ENCODE assay signal across 8 mouse cellular contexts in genomic region chr2:79638924-79639323, GRCm38 (mm10). TPM values are rescaled to one million over a fixed set of nuclear protein-coding genes. Genes with fewer than 3 reads are reported as not detected.
DNase-seq lines count a peak whose midpoint lies in the region; ATAC-seq lines count a peak whose summit lies in the region.
"Had no signal": no experiment of that assay in that cellular context is flagged by ENCODE, and none has a peak within 500 bp of the region (broad histone marks: within the 10 kb centered on the region; RNA-seq: fewer than 3 reads in every experiment).

No protein-coding gene starts in this region.

- WGBS in hindbrain, embryonic 14.5 days: 57% methylated on average over 4 of the region's 4 CpGs
- WGBS in hindbrain, embryonic 11.5 days: 66% methylated on average over 4 of the region's 4 CpGs
- WGBS in neural tube, embryonic 12.5 days: 40% methylated on average over 4 of the region's 4 CpGs
- 50% methylated on average over 4 of the region's 4 CpGs for WGBS in kidney, embryonic 16.5 days

- DNase-seq in hindbrain, embryonic 14.5 days (ENCODE audit: low spot score): no peak
- DNase-seq in hindbrain, embryonic 11.5 days (ENCODE audit: low spot score): no peak
- DNase-seq in neural tube, embryonic 10.5 days (ENCODE audit: extremely low spot score, low spot score): no peak

- H3K4me3 ChIP-seq in hindbrain, embryonic 14.5 days (replicated peaks; ENCODE audit: low read length): no peak overlapping the region
- H3K4me3 ChIP-seq in hindbrain, embryonic 11.5 days (ENCODE audit: low read depth, low read length): no peak overlapping the region
- no peak overlapping the region for H3K4me3 ChIP-seq in neural tube, embryonic 12.5 days
- H3K4me3 ChIP-seq in kidney, embryonic 16.5 days (ENCODE audit: low read length): peak overlapping the region; percentile 32
- H3K4me3 ChIP-seq: erythroblast, embryonic 14.5 days had no signal

- H3K9ac ChIP-seq in hindbrain, embryonic 14.5 days: no peak overlapping the region
- H3K9ac ChIP-seq in hindbrain, embryonic 11.5 days (ENCODE audit: low read depth, low read length): no peak overlapping the region
- no peak overlapping the region for H3K9ac ChIP-seq in neural tube, embryonic 12.5 days
- H3K9ac ChIP-seq in kidney, embryonic 16.5 days (replicated peaks; ENCODE audit: low read length): peak overlapping the region; percentile 53; the same call in 1 of the 2 replicates

- peaks cover 26% of the 10 kb centered on the region for H3K36me3 ChIP-seq in hindbrain, embryonic 14.5 days (replicated peaks; ENCODE audit: control insufficient read depth, insufficient read depth)
- no peaks in the 10 kb centered on the region for H3K36me3 ChIP-seq in hindbrain, embryonic 11.5 days (ENCODE audit: control insufficient read depth, insufficient read depth, low read length)
- H3K36me3 ChIP-seq in neural tube, embryonic 12.5 days: peaks cover 10% of the 10 kb centered on the region; the same call in 1 of the 2 replicates
- H3K36me3 ChIP-seq in kidney, embryonic 16.5 days (ENCODE audit: insufficient read depth, low read length): peaks cover 14% of the 10 kb centered on the region

- no peaks in the 10 kb centered on the region for H3K27me3 ChIP-seq in hindbrain, embryonic 14.5 days (ENCODE audit: control insufficient read depth, insufficient read depth, low read length)
- no peaks in the 10 kb centered on the region for H3K27me3 ChIP-seq in hindbrain, embryonic 11.5 days (ENCODE audit: control insufficient read depth, insufficient read depth, low read length)
- H3K27me3 ChIP-seq in neural tube, embryonic 12.5 days (replicated peaks): no peaks in the 10 kb centered on the region
- no peaks in the 10 kb centered on the region for H3K27me3 ChIP-seq in kidney, embryonic 16.5 days (ENCODE audit: insufficient read depth, low read length)

- no peak overlapping the region for H3K27ac ChIP-seq in hindbrain, embryonic 14.5 days
- no peak overlapping the region for H3K27ac ChIP-seq in hindbrain, embryonic 11.5 days (ENCODE audit: low read depth, low read length)
- H3K27ac ChIP-seq in neural tube, embryonic 12.5 days: no peak overlapping the region
- 0 out of 2 replicates have a peak overlapping the region, but pooled peaks have one; percentile 9 for H3K27ac ChIP-seq in kidney, embryonic 16.5 days (ENCODE audit: low read length)

- ATAC-seq in hindbrain, embryonic 14.5 days (ENCODE audit: low FRiP score): no peak
- ATAC-seq in hindbrain, embryonic 11.5 days (ENCODE audit: low FRiP score): no peak
- no peak for ATAC-seq in neural tube, embryonic 12.5 days (ENCODE audit: low FRiP score, low read depth)
- no peak for ATAC-seq in kidney, embryonic 16.5 days (ENCODE audit: low FRiP score, low TSS enrichment)
- no peak for ATAC-seq in activated CD4-positive, CD25-positive, alpha-beta regulatory T cell, adult 4 months
- no peak for ATAC-seq in granulocyte monocyte progenitor cell, adult 5-6 weeks (replicated peaks; ENCODE audit: poor library complexity, severe bottlenecking)

- peaks cover 12% of the 10 kb centered on the region for H3K4me1 ChIP-seq in hindbrain, embryonic 14.5 days (replicated peaks; ENCODE audit: control insufficient read depth, insufficient read depth, low read length)
- H3K4me1 ChIP-seq in hindbrain, embryonic 11.5 days (replicated peaks; ENCODE audit: control insufficient read depth, insufficient read depth, low read length): no peaks in the 10 kb centered on the region
- 0 out of 2 replicates have a peak, but pooled peaks cover 6% of the 10 kb centered on the region for H3K4me1 ChIP-seq in neural tube, embryonic 12.5 days
- peaks cover 13% of the 10 kb centered on the region for H3K4me1 ChIP-seq in kidney, embryonic 16.5 days (ENCODE audit: insufficient read depth, low read length)

- no peaks in the 10 kb centered on the region for H3K9me3 ChIP-seq in hindbrain, embryonic 14.5 days (ENCODE audit: control insufficient read depth, low read length)
- H3K9me3 ChIP-seq in hindbrain, embryonic 11.5 days (ENCODE audit: control insufficient read depth, low read length): no peaks in the 10 kb centered on the region
- no peaks in the 10 kb centered on the region for H3K9me3 ChIP-seq in neural tube, embryonic 12.5 days
- no peaks in the 10 kb centered on the region for H3K9me3 ChIP-seq in kidney, embryonic 16.5 days (ENCODE audit: low read length)

- peak overlapping the region; percentile 13; the same call in 1 of the 2 replicates for H3K4me2 ChIP-seq in hindbrain, embryonic 14.5 days (replicated peaks)
- H3K4me2 ChIP-seq in hindbrain, embryonic 11.5 days (replicated peaks; ENCODE audit: low read depth, low read length): no peak overlapping the region
- H3K4me2 ChIP-seq in neural tube, embryonic 12.5 days (replicated peaks): peak overlapping the region; percentile 44
- peak overlapping the region; percentile 45 for H3K4me2 ChIP-seq in kidney, embryonic 16.5 days (replicated peaks; ENCODE audit: low read depth, low read length)

RNA-seq across cellular contexts. Expression of gene Itprid2, which starts 3.8 kb away (rescaled TPM):
- 6.7 and 7.4 TPM in 2 replicates for polyA plus RNA-seq in hindbrain, embryonic 14.5 days (2014; fragmentation: Nextera tagmentation; extraction: Ambion mirVana)
- polyA plus RNA-seq in hindbrain, embryonic 11.5 days (2014; fragmentation: Nextera tagmentation; extraction: Ambion mirVana): 7.8 and 8.0 TPM in 2 replicates
- 9.4 and 11.5 TPM in 2 replicates for polyA plus RNA-seq in neural tube, embryonic 12.5 days (2016; fragmentation: Nextera tagmentation; extraction: Ambion mirVana)
- polyA plus RNA-seq in kidney, embryonic 16.5 days (2015; fragmentation: Nextera tagmentation; extraction: Ambion mirVana): 22.5 and 22.6 TPM in 2 replicates
- polyA plus RNA-seq in activated CD4-positive, CD25-positive, alpha-beta regulatory T cell, adult 4 months (2017; shearing (Covaris generic)): 1 to 10 TPM; 3.6 to 3.9 TPM
- 14.7 and 20.0 TPM in 2 replicates for total RNA-seq in granulocyte monocyte progenitor cell, adult 5-6 weeks (2014; fragmentation: Nextera tagmentation)
- total RNA-seq in granulocyte monocyte progenitor cell, adult 5-6 weeks (2017): 14.7 and 21.9 TPM in 2 replicates
